Mouse (Mus musculus): ENCODE measurements at regions not wholly inside any gene's neighbourhood (a gene's known extent, or its start where the extent isn't known, plus 50 kb on each side); places are given as distances from the start of the nearest gene placed in this dataset.
"Not testable (repeated sequence)": the region's sequence is repeated elsewhere in the genome, so short reads cannot be mapped to it uniquely, and the experiment has no call there.

DNA sequence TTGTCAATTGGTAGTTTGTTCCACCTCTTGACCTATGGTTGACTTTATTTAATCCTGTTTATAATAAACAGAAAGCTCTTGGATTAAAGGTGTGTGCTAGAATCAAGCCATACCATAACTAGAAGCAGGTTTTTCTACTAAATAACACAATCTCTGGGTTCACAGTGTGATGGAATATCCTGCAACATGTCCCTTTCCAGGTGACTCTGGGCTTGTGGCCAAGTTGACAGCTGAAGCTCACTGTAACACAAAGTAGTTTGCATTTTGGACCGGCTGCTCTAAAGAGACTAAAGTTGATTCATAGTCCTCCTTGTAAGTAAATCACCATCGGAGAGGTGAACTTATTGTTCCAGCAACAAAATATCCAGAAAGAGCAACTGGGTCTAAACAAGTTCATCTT is 149.3 kb upstream of the Kctd3 start:
- 76% methylated on average over 2 of the region's 2 CpGs for WGBS
- no peaks in the 10 kb centered on the region for H3K27me3 ChIP-seq
- ATAC-seq (ENCODE audit: low FRiP score, low read depth), result no peak
- H3K27ac ChIP-seq, result no peak overlapping the region
- no peak overlapping the region for H3K4me2 ChIP-seq (replicated peaks)
- no peak overlapping the region for H3K9ac ChIP-seq
- no peaks in the 10 kb centered on the region for H3K36me3 ChIP-seq
- no peaks in the 10 kb centered on the region for H3K9me3 ChIP-seq
- H3K4me3 ChIP-seq, result no peak overlapping the region
- H3K4me1 ChIP-seq, result no peaks in the 10 kb centered on the region

DNA sequence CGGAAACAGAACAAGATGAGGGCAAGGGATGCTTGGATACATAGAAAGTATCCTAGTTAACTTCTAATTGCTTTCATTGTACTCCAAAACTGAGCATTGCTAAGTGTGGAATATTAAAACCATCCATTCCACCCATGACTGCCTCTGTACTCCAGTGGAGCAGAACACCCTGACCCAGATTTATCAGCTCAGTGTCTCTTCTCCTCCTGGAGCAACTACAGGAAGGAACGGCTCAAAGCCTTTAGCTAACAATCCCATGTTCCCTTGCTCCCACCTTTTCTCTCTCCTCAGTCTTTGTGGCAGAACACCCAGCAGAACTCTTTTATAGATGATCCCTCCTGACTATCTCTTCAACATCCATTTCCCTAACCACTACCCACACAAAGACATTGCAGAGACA is 146.7 kb upstream of the Kctd3 start:
- no peak overlapping the region for H3K4me3 ChIP-seq
- no peaks in the 10 kb centered on the region for H3K4me1 ChIP-seq
- 92% methylated on average over 2 of the region's 2 CpGs for WGBS
- no peaks in the 10 kb centered on the region for H3K27me3 ChIP-seq
- H3K9me3 ChIP-seq, result no peaks in the 10 kb centered on the region
- no peak for ATAC-seq (ENCODE audit: low FRiP score, low read depth)
- no peak overlapping the region for H3K27ac ChIP-seq
- no peak overlapping the region for H3K4me2 ChIP-seq (replicated peaks)
- no peaks in the 10 kb centered on the region for H3K36me3 ChIP-seq
- H3K9ac ChIP-seq, result no peak overlapping the region

DNA sequence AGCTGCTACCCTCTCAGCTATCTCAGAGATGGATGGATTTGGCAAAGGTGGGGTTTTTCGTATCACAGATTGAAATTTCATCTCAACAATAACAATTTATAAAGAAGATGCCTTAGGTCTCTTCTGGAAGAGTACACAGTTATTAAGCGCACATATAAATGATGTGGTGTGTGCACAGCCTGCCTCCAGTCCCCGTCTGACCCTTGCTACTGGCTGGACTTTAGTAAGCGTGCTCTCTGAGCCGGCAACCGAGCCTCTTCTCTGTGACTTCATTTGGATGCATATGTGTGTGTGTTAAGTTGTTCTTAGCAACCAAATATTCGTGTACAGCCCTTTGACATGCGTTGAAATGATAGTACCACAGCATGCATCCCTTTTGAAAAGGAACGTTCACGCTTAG is 145.5 kb upstream of the Kctd3 start:
- Histone ChIP-seq H3K4me3 (no peak overlapping the region), H3K4me1 (no peaks in the 10 kb centered on the region), H3K27ac (no peak overlapping the region), H3K36me3 (no peaks in the 10 kb centered on the region), H3K9me3 (no peaks in the 10 kb centered on the region), H3K9ac (no peak overlapping the region), H3K4me2 (replicated peaks) (no peak overlapping the region), H3K27me3 (no peaks in the 10 kb centered on the region)
- WGBS, result 90% methylated on average over 10 of the region's 10 CpGs
- no peak for ATAC-seq (ENCODE audit: low FRiP score, low read depth)

DNA sequence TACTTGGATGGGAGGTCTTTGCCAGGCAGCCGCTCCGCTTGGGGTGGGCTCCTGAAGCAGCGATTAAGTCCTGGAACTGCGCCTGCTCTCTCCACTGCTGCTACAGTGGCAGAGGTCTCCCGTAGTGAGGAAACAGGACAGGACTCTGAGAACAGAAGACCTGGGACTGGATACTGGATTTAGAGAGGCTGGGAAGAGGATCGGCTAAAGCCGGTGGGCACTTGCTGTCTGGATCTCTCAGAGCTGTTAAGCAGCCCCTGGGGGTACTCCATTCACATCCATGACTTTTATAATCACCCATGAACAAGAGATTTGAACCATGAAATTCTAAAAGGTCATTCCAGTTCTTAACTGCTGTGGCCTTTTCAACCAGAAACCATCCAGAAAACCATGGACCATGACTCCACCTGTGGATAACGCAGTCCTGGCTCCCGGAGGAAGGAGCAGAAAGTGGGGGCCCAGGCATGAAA is 135.4 kb upstream of the Kctd3 start:
- Histone ChIP-seq H3K36me3 (no peaks in the 10 kb centered on the region), H3K4me1 (peaks cover 9% of the 10 kb centered on the region; the same call in 1 of the 2 replicates), H3K27ac (no peak overlapping the region), H3K9me3 (no peaks in the 10 kb centered on the region), H3K27me3 (no peaks in the 10 kb centered on the region), H3K4me2 (replicated peaks) (no peak overlapping the region), H3K9ac (no peak overlapping the region), H3K4me3 (no peak overlapping the region)
- WGBS, result 70% methylated on average over 9 of the region's 9 CpGs
- no peak for ATAC-seq (ENCODE audit: low FRiP score, low read depth)

DNA sequence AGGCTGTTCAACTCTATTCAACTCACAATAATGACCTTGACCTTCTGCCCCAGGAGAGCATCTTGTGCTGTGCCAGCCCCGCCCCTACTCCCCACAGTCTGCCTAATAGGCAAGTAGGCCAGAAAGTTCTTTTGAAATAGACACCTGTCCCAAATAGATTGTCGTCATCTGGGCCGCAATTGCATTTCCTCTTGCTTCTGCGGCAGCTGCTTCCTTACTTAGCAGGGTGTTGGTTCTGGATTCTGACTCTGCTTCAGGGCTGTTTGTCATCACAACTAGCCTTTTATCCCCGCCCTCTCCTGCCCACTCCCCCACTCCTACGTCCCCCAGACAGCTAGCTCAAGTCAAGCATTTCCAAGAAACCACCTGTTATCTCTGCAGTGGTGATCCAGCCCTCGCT is 134.9 kb upstream of the Kctd3 start:
- Histone ChIP-seq H3K36me3 (no peaks in the 10 kb centered on the region), H3K4me2 (replicated peaks) (no peak overlapping the region), H3K9ac (no peak overlapping the region), H3K9me3 (no peaks in the 10 kb centered on the region), H3K27ac (no peak overlapping the region), H3K4me3 (no peak overlapping the region), H3K4me1 (peaks cover 9% of the 10 kb centered on the region; the same call in 1 of the 2 replicates), H3K27me3 (no peaks in the 10 kb centered on the region)
- no peak for ATAC-seq (ENCODE audit: low FRiP score, low read depth)
- 50% methylated on average over 7 of the region's 7 CpGs for WGBS

DNA sequence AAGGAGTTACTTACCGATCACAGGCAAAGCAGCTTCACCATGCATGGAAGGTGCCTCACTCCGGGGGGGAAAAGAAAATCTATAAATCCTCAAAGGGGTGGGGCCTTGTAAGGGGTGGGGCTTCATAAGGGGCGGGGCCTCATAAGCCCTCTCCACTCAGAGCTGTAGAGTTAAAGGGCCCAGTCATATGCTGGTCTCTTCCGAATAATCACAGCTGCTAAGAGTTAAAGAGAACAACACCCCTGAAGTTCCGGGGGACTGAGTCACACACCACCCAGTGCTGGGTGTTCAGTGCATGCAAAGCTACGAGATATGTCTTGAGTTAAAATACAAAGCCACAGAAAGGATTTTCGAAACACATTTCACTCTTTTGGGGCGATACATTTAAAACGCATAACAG is 134.1 kb upstream of the Kctd3 start:
- 87% methylated on average over 9 of the region's 9 CpGs for WGBS
- Histone ChIP-seq H3K27me3 (no peaks in the 10 kb centered on the region), H3K9me3 (no peaks in the 10 kb centered on the region), H3K4me2 (replicated peaks) (no peak overlapping the region), H3K36me3 (no peaks in the 10 kb centered on the region), H3K9ac (no peak overlapping the region), H3K4me1 (peaks cover 9% of the 10 kb centered on the region; the same call in 1 of the 2 replicates), H3K27ac (no peak overlapping the region), H3K4me3 (no peak overlapping the region)
- no peak for ATAC-seq (ENCODE audit: low FRiP score, low read depth)

DNA sequence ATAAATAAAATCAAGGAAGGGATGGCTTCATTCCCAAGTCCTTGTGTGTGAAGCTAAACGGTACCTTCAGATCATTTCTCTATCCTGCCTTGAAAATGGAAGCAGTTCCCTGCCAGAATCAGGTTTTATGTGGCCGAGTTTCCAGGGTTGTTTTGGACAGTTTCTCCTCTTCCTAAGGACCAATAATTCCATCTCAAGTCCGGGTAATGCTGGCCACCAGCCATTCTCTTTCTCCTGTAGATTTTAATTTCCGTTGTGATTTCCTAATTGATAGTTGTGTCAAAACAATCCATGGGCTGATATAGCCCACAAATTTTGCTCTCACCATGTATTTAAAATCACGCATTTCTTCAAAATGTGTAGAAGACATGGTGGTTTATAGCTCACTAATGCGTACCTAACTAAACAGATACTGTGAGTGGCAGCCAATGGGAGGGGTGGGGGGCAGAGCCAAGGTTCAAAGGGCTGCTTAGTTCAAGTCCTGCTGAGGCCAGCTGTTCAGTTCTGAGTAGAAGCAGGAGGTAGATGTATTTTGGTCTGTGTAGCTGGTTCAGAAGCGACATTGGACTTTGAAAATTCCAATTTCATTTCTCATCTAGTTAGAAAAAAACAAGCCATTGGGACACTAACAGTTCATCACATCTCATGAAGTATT is 129.2 kb upstream of the Kctd3 start:
- H3K36me3 ChIP-seq, result no peaks in the 10 kb centered on the region
- no peaks in the 10 kb centered on the region for H3K27me3 ChIP-seq
- no peak for ATAC-seq (ENCODE audit: low FRiP score, low read depth)
- no peak overlapping the region for H3K4me3 ChIP-seq
- WGBS, result 75% methylated on average over 7 of the region's 7 CpGs
- no peak overlapping the region for H3K9ac ChIP-seq
- 0 out of 2 replicates have a peak, but pooled peaks cover 2% of the 10 kb centered on the region for H3K4me1 ChIP-seq
- no peak overlapping the region for H3K4me2 ChIP-seq (replicated peaks)
- H3K9me3 ChIP-seq, result no peaks in the 10 kb centered on the region
- H3K27ac ChIP-seq, result no peak overlapping the region

DNA sequence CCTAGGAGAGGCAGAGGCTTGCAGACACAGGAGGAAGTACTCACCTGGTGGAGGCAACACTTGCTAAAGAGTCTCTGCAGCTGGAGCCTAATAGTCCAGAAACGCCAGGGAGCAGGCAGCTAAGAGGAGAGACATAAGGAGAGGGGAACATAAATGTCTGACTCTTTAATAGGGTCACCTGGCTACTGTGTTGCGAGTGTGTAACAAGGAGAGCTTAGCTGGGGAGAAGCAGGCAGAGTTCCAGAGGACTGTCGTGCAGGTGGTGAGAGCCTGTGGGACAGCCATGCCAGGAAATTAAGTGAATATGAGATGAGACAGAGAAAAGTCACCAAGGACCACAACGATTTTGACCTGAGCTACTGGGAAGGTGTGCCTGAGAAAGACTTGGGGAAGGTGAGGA is 128.2 kb upstream of the Kctd3 start:
- Histone ChIP-seq H3K4me2 (replicated peaks) (no peak overlapping the region), H3K9me3 (no peaks in the 10 kb centered on the region), H3K4me1 (0 out of 2 replicates have a peak, but pooled peaks cover 2% of the 10 kb centered on the region), H3K9ac (no peak overlapping the region), H3K27me3 (no peaks in the 10 kb centered on the region), H3K36me3 (no peaks in the 10 kb centered on the region), H3K27ac (no peak overlapping the region), H3K4me3 (no peak overlapping the region)
- WGBS, result 43% methylated on average over 4 of the region's 4 CpGs
- ATAC-seq (ENCODE audit: low FRiP score, low read depth), result no peak

DNA sequence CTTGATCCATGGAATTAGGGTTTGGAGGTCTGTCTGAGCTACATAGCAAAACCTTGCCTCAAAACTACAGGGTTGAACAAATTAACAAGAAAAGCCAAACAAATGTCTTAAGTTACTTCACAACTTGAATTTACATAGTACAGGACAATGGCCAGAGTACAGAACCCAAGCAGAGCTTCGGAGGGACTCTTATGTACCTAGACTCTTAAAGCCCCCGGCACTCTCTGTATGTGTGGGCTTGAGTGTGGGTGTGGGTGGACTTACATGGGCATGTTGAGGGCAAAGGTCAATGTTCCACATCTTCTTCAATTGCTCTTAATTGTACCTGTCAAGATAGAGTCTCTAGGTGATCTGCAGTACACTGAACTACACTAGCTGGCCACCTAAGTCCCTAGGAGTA is 121.1 kb upstream of the Kctd3 start:
- Histone ChIP-seq H3K4me3 (no peak overlapping the region), H3K4me2 (replicated peaks) (no peak overlapping the region), H3K9me3 (no peaks in the 10 kb centered on the region), H3K27ac (no peak overlapping the region), H3K36me3 (no peaks in the 10 kb centered on the region), H3K4me1 (no peaks in the 10 kb centered on the region), H3K9ac (no peak overlapping the region), H3K27me3 (no peaks in the 10 kb centered on the region)
- WGBS, result 94% methylated on average over 2 of the region's 2 CpGs
- ATAC-seq (ENCODE audit: low FRiP score, low read depth), result no peak

DNA sequence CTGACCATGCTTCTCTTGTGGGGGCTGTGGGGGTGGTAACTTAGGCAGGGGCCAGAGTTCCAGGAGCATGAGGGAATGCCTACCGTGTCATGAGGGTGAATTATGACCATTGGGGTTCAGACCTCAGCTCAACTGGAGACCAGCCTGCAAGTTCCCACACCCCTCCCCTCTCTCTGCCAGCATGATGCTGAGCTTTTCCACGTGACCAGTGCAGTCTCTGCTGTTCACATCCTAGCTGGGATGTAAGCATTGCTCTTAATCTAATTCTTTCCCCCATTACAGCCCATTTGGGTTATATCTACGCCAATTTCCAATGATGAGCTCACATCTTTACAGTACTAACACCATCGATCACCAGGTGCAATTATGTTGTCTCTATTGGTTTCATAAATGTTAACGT is 120.6 kb upstream of the Kctd3 start:
- not testable (repeated sequence) for H3K4me3 ChIP-seq

DNA sequence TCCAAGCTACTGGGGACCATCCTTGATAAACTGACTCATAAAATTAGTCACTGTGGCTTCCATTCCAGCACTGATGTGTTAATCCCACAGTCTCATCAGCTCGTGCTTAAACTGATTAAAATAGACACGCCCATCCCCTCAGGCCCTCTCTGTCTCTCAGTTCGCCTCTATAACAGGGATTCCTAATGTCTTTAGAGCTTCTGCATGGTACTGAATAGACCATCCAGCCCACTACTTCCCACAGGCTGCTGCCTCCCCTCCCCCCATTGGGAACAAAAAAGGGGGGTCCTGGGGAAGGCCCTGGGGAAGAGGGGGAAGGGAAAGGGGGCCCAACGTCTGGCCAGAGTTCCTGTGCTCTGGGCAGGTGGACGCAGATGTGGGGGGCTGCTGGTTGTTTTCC is 119.7 kb upstream of the Kctd3 start:
- Histone ChIP-seq H3K4me2 (replicated peaks) (no peak overlapping the region), H3K36me3 (no peaks in the 10 kb centered on the region), H3K27ac (no peak overlapping the region), H3K27me3 (no peaks in the 10 kb centered on the region), H3K4me3 (no peak overlapping the region), H3K4me1 (no peaks in the 10 kb centered on the region), H3K9ac (no peak overlapping the region), H3K9me3 (0 out of 2 replicates have a peak, but pooled peaks cover 5% of the 10 kb centered on the region)
- 49% methylated on average over 5 of the region's 5 CpGs for WGBS
- no peak for ATAC-seq (ENCODE audit: low FRiP score, low read depth)

More for the DNA sequence above, 120.6 kb upstream of the Kctd3 start:
- not testable (repeated sequence) for H3K4me1 ChIP-seq; H3K27me3 ChIP-seq; H3K36me3 ChIP-seq; ATAC-seq (ENCODE audit: low FRiP score, low read depth); H3K9ac ChIP-seq; H3K9me3 ChIP-seq; H3K27ac ChIP-seq; H3K4me2 ChIP-seq (replicated peaks)
- WGBS, result 61% methylated on average over 5 of the region's 5 CpGs

DNA sequence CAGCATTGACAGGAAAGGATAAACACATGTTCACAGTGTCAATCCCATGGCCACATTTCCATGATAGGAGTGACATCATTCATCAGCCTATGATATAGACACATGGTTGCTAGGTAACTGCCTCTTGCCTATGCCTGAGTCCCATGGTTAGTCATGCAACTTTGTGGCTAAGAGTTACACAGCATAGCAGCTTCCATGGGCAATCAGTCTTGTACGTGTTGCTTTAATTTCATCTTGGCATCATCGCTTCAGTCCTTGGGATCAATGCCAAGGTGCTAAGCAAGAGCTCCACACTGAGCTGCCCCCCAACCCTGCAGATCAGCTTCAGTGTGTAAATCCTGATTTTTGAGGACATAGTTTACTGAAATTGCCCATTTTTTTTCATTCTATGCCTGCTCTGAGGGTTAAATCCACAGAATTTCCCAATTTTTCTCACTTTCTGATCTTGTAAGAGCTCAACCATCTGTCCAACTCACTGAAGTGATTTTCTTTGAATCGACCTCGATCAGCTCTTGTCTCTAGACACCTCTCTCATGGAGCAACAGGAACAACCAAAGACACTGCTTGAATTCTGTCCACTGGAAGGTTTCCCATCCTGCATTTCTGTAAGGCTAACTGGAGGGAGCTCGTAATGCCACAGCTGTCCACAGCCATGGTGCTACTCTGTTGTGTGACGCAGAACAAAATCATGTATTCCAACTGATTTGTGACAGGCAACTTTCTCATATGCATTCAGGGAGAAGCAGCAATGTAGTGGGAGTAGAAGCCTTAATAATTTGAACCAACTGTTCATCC is 112.5 kb upstream of the Kctd3 start:
- no peak overlapping the region for H3K27ac ChIP-seq
- no peak overlapping the region for H3K9ac ChIP-seq
- H3K4me3 ChIP-seq, result no peak overlapping the region
- 0 out of 2 replicates have a peak, but pooled peaks cover 5% of the 10 kb centered on the region for H3K9me3 ChIP-seq
- no peaks in the 10 kb centered on the region for H3K36me3 ChIP-seq
- no peaks in the 10 kb centered on the region for H3K4me1 ChIP-seq
- no peak for ATAC-seq (ENCODE audit: low FRiP score, low read depth)
- H3K27me3 ChIP-seq, result no peaks in the 10 kb centered on the region
- no peak overlapping the region for H3K4me2 ChIP-seq (replicated peaks)
- WGBS, result 83% methylated on average over 6 of the region's 6 CpGs
